Mouse (Mus musculus): ENCODE results near the gene Grcc10.
A peak's percentile ranks its signal among the peaks of the same experiment; 100 is the strongest.

Gene Grcc10

DNA sequence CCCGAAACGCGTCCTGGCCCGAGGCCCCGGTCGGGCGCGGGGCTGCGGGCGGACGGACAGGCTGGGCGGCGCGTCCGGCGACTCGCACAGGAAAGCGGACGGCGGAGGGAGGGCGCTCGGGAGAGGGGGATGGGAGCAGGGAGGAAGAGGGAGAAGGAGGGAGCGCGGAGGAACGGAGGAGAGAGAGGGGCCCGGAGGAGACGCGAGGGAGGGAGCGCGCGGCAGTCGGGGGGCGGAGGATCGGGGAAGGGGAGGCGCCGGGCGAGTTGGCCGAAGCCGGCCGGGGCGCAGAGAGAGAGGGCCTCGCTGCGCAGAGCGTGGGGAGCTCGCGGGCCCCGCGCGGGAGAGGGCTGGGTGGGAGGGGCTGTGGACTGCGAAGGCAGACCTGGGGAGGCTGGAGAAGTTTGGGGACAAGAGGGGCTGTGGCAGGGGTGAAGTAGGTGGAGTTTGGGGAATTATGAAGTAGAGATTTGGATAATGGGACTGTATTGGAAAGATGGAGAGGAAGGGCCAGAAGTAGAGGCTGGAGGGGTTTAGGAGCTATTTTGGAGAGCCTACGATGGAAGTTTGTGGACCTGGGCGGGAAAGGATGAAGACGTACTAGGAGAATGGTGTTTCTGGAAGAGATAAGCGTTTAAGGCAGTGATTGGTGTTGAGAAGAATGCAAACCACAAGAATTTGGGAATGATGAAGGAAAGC, 15.6 kb upstream of the Grcc10 start:
- DNase-seq = peak; percentile 73

DNA sequence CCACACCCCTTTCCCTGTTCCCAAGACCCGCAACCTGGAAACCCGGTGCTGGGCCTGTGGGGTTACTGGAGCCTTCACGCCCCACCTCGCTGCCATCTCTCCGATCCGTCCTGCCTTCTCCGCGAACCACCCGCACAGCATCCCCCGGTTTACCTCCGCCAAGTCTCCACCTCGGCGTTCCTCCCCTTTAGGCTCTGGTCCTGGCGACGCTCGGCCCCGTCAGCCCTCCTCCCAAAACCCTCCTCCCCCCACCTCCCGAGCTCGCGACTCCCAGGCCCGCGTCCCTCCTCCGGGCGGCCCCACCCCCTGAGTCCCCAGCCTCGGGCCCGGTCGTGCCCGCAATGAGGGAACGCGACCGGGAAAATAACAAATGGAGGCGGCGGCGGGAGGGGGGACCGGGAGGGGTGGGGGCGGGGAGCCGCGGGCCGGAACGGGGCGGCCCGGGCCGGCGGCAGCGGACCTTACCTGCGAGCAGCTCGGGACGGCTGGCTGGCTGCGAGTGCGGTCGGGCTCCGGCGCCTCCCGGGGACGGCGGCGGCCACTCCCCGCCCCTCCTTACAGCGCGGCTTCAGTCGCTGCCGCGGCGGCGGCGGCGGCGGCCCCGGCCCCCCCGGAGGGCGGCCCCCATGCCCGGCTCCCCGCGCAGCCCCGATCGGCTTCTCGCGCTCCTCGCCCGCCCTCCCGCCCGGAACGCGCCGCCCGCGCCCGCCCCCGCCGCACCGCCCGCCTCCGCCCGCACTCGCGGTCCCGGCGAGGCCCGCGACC, 14.8 kb upstream of the Grcc10 start, which contains the start of the genes Gm45234 and Atn1:
Gm45234 (minus strand) TSS at position 191 of the 765 bp plus-strand sequence.
Atn1 (minus strand) TSS at position 694 of the 765 bp plus-strand sequence.
- DNase-seq = peak; percentile 68

DNA sequence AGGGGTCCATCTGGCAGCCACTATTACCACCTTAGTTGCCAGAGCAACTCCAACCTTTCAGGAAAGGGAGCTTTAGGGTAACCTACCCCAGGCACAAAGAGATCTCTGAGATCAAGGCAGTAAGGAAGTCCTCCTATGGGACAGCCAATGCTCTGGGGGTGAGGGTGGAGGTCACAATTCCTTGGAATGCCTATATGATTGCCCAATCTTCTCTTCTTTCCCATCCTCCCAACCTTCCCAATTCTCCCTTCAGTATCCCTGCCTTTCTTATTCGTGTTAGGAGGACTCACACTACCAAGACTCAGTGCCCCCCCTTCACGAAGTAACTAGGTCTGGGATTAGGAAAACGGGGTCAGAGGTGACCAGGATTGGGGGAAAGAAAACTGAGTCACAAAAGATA, 14.1 kb upstream of the Grcc10 start:
- DNase-seq = no peak

DNA sequence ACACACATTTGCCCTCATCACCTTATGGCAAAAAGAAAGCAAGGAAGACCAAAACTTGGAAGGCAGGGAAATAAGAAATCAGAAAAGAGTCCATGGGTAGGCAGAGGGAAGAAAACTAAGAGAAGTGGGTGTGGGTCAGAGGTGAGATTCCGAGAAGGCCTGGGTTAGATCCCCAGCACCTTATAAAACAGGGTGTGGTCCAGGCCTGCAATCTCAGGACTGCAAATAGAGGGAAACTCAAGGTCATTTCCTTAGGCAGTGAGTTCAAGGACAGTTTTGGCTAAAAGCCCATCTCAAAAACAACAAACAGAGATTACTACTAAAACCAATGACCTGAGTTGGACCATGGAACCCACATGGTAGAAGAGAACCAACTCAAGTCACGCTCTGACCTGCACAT, 12.7 kb upstream of the Grcc10 start:
- DNase-seq = no peak

DNA sequence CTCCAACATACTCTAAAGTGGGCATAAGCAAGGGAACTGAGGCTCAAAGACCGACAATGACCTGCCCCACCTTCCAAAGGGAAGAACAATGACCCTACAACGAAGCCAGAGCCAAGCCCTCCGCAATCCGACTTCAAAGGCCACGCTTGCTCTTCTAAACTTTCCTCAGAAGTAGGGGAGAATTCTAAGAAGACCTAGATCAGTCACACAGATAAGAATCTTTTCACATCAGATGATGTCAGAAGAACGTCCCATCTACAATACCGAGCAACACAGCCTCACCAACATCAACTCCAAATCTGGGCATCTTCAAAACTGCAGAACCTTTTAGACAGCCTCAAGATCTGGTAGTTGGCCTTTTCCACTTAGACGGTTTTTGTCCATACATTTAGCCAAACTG, 9.2 kb upstream of the Grcc10 start:
- DNase-seq = no peak

DNA sequence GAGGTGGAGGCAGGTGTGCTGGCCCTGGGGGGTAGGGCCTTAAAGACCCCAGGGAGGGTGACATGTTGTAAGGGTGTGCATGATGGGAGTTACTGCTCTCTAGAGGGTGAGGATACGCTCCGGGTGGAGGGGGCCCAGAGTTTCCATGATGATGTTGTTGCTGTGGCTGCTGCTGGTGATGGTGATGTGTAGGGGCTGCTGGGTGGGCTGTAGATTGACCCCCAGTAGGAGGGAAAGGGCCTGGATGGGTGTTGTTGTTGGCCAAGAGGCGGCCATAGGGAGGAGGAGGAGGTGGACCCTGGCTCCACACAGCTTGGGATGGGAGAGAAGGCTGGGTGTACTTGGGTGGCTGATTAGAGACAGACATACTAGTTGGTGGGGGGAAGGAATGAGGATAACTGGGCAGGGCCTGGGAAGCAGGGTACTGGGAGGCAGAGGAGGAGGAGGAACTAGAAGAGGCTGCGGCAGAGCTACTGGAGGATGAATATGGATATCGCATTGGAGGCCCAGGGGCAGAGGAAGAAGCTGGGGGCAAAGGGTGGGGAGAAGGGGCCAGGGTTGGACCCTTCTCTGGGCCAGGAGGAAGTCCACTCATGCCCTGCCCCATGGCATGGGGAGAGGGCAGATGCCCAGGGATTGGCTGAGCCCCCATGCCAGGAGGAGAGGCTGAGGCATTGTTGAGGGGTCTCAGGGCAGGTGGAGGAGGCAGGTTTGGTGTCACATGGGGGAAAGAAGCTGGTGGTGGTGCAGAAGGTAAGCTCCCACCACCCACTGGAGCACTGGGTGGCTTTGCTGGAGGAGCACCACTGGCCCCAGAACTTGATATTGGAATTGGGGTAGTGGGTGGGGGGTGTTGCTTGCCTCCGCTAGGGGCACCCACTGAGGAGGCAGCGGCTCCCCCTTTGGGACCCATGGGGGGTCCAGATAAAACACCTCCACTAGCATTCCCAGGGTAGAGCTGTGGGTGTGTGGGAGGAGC, 5.8 kb upstream of the Grcc10 start:
- no peak for DNase-seq

DNA sequence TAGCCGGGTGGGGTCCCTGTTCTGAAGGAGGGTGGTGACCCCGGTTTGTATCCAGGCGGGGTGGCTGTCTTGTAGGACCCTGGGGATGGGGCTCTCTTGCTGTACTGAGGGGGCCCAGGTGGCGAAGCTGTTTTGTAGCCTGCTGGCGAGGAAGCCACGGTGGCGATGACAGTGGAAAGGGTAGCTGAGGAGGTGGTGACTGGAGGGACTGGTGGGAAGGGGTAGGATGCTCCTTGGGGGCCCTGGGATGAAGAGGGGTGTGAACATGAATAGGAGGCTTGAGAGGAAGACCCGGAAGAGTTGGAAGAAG, 5.1 kb upstream of the Grcc10 start:
- no peak for DNase-seq

DNA sequence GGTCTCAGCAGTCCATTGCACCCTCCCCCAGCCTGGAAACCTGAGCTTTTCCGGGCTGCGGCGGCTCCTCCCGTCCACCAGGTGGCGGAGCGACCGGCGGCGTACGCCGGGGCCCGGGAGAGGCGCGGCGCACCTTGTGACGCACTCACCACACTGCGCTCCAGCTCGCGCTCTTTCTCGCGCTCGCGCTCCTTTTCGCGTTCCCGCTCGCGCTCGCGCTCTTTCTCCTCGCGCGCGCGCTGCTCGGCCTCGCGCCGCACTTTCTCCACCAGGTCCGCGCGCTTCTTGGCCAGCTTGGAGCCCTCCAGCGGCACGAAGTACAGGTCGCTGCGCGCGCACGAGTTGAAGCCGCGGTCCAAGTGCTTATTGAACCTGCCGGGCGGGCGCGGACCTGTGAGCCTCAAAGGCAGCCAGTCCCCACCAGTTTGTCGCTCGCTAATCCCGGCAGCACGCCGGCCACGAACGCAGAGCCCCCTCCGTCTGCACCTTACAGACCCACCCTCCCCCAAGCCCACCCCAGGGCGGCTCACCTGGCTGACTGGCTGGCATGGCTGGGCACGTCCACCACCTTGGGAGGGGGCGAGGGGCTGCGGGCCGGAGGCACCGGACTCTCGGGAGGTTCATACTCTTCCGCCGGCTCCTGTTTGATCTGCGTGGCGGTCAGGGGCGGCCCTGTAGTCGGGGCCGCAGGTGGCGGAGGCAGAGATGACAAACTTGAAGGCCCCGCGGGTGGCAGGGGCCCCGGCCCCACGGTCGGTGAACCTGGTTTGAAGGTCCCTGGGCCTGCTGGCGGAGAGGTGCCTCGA, 4.5 kb upstream of the Grcc10 start:
- peak; percentile 94 for DNase-seq

DNA sequence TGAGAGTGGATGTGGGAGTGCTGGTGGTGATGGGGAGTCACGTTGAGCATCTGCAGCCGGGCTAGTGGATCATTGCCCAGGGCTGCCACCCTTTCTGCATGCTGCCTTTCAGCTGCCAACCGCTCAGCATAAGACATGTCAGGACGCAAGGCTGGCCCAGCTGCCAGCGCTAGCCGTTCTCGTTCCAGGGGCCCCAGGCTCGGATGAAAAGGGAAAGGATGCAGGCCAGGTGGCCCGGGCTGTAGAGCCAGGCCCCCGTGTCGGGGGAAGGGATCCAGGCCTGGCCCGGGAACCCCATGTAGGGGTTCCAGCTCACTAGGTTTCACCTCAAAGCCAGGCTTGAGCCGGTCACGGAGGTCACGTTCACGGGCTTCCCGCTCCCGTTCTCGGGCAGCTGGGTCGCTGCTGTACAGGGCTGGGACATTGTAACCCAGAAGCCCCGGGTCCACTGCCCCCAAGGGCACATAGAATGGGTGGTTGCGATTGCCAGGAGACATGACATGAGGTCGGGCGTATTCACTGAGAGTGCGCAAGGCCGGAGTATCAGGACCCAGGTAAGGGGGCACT, 3.7 kb upstream of the Grcc10 start:
- DNase-seq = peak; percentile 4

DNA sequence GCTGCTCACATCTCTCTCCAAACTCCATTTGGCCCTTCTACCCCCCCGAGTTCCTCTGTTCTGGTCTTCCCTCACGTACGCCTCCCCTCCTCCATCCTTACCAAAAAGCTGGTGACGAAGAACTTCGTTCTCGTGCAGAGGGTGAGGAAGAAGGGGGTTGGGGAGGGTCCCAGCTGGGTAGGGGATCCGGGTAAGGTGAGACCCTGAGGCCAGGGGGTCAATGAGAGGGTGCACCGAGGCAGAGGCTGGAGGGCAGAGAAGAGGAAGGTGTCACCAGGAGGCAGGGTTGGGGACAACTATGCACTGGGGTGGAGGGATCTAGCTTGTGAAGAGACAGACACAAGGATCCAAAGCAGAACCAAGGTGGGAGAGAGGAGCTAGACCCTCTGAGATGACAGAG, 2.5 kb upstream of the Grcc10 start:
- no peak for DNase-seq

DNA sequence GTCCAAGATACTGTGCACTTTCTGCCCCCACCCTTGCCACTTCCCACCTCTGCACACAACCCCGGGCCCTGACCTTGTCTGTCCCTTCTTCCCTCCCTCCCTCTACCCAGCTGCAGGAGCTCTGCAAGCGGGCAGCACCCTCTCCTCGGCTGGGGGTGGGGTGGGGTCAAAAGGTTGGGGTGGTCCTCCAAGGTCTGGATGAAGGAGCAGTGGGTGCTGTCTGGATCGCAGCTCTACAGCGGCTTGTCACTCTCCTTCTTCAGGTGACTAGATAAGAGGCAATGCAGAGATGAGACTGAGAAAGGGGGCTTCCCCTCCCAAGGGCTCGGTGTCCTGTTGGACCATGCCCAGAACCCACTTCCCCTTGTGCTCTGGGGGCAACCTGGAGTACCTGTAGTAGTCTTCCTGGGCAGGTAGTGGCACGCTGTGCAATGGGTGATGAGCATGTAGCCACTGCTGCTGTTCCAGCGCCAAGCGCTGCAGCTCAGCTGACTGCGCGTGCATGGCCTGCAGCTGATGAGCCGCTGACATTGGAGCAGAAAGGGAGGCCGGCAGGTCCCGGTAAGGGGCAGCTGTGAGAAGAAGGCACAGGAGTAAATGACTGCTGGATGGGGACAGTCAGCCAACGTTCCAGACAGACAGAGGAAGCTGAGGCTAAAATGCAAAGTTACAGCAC, 1.8 kb upstream of the Grcc10 start:
- DNase-seq = no peak

DNA sequence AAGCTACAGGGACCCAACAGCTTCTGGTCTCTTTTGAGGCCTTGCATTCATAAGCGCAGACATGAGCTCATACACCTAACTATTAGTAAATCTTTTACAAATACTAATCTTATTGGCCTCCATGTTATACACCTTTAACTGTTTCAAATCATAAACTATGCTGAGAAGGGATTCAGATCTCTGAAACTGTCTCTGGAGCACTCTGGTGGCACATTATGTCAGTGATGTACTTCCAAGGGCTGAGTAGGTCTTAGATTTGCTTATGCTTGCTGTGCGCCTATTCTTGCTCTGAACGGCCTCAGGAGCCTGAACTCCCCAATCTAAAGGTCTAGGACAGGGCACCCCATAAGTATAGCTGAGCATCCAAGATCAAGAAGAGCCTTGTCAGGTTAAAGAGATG, 668 bp upstream of the Grcc10 start:
- DNase-seq = no peak

DNA sequence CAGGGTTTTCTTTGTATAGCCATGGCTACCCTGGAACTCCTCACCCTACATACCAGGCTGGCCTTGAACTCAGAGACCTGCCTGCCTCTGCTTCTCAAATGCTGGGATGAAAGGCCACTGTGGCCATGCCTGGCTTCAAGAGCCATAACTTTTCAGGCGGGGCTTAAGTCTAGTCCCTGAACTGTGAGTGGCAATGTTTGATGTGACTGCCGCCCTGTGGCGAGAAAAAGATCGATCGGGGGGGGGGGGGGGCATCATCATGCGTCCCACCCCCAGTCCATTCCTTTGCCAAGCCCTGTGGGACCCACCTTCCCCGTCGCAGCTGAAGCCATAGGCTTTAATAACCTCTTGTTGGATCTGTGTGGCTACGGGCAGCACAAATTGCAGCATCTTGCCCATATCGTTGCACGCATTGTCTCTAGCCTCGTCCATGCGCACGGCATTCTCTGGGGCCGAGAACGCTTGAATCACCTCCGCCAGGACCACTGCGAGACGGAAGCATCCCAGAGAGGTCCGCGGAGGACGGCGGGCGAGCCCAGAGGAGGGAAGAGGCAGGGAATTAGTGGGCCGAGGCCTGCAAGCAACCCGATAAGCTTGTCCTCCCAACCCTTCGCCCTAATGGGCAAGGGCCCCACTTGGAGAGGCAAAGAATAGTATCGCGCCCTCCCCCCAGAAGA, 825 bp downstream of the Grcc10 start:
- DNase-seq = peak; percentile 64

DNA sequence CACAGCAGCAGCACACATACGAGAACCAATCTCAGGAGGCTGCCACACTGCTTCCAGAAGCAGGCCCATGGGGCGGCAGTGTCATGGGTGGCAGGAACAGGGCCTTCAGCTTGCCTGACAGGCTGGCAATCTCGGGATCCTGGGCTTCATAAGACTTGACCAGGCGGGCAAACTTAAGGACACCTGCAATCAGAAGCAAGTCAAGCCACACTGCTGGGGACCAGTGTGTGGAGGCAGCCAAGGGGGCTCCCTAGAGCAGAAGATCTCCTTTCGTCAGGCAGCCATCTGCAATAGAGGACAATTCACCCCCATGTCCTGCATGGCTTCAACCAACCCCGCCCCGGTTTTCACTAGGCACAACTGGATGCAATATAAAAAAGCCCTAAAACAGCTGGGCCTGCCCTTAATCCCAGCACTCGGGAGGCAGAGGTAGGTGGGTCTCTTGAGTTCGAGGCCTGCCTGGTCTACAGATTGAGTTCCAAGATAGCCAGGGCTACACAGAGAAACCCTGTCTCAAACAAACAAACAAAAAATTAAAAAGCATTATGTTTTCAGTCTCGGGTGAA, 1.9 kb downstream of the Grcc10 start:
- no peak for DNase-seq

DNA sequence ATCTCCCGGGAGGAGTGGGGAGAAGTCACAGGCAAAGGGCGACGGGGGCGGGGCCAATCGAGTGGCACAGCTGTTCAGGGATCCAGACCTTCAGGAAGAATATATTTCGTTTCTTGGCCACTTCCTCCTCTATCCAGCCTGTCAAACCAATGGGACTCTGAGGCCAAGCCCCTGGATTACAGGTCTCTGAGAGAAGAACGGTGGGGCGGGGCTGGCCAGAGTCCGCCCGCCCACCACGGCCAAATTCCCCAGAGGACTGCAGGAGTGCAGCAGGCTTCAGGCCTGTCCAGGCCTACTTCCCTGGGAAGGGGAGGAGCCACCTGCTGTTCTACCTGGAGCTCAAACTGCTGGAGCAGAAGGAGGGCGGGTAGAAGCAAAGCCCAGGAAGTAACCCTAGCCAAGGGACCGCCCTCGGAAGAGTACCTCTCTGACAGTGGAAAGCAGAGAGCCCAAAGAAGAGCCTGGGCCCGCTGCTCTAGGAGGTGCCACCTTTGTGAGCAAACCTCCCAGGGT, 2.6 kb downstream of the Grcc10 start, which contains the start of gene Ptpn6:
Ptpn6 (minus strand) TSS at position 204 of the 513 bp plus-strand sequence.
- DNase-seq = peak; percentile 70

DNA sequence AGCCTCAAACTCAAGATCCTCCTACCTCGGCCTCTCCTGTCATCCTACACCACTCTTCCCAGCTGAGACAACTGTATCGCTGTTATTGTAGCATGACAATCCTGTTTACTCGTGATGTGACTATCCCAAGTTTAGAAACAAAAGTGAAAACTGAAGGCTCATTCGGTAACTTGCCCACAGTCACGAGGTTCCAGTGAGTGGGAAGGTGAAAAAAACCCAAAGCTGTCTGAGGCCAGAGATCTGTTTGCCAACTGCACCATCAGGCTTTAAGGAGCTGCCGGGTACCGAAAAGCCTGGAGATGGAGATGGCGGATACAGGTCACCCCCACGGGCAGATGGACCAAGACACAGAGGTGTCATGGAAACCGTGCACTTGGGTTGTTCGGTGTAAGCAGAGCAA, 4.1 kb downstream of the Grcc10 start:
- no peak for DNase-seq

DNA sequence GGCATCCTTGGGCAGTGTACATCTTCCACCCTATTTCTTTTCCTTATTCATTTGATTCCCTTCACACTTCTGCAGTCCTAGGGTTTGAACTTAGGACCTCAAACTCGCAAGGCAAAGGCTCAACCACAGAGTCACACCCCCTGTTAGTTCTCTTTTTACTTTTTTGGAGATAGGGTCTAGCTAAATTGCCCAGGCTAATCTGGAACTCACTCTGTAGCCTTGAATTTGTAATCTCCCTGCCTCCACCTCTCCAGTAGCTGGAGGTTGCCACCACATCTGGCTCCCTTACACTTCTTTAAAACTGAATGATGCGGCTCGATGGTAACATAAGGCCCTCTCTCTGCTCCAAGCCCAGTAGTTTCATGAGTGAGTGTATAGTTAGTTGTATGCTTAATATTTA, 6.8 kb downstream of the Grcc10 start:
- no peak for DNase-seq

DNA sequence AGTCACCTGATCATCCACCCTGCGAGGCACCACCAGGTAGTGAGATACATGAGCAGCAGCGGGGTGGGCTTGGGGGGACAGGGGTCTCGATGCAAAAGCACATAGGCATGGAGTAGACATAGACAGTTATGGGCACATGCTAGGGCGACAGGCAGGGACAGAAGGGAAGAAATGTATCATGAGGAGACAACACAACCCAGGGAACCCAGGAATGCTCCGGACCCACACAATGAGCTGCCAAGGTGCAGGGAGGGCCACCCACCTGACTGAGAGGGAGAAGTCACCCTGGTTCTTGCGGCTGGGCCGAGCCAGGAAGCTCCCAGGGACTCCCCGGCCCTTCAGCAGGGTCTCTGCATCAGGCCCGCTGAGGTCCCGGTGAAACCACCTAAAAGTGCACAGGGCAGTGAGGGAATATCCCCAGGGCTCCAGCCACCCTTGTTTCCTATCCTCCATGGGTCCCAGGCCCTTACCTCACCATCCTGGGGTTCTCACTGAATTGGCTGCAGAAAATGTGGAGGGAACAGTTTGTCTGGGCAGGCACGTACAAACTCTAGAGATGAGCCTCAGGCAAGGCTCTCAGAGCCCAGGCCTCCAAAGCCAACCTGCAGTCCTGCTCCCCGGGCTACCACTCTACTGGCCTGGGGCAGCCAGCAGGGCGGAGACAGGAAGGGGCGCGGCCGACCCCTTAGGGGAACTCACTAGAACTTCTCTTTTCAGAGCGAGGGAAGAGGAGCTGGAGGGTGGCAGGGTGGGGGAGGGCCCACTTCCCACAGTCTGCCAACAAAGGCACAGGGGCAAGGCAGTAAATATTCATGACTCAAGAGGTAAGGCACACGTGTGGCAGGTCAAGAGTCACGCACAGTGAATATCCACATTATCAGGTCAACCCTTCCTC, 8.5 kb downstream of the Grcc10 start:
- peak; percentile 72 for DNase-seq

DNA sequence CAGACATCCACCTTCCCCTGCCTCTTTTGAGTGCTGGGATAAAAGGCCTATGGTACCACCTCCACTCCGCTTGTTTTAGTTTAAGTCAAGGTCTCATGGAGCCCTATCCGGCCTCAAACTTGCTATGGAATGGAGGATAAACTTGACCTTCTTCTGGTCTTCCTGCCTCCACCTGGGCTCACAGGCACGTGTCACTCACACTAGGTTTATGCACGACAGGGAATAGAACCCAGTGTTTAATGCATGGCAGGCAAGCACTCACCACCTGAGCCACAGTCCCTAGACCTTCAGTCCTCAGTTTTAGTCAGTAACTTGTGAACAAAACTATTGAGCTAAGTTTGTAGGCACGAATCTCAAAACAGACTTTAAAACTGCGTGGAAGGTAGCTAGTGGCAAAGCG, 10.1 kb downstream of the Grcc10 start:
- DNase-seq = no peak
